Mouse (Mus musculus) hindbrain, embryonic 15.5 days (tissue): Measurements from ENCODE around the gene Wdr78. TPM values are rescaled to one million over a fixed set of nuclear protein-coding genes. Genes with fewer than 3 reads are reported as not detected.

Experiments used
- ATAC-seq: fragments of 200-750 bp; cut with Nextera tagmentation; 2 replicates; pipeline ENCODE4 v1.8.0; 2017; ENCODE audit warnings: low read depth, moderate number of reproducible peaks, moderate TSS enrichment; ENCODE audit not compliant: low FRiP score
- H3K27ac ChIP-seq: fragments of 300-500 bp; sonication (generic); replicated peaks from 2 replicates; pipeline ENCODE4 v1.5.1; 2015; ENCODE audit warnings: mild to moderate bottlenecking, inconsistent platforms
- H3K27me3 ChIP-seq: fragments of 300-500 bp; sonication (generic); 2 replicates; pipeline ENCODE4 v1.6.1; 2015; ENCODE audit warnings: control low read depth, inconsistent platforms
- H3K36me3 ChIP-seq: fragments of 300-500 bp; sonication (generic); 2 replicates; pipeline ENCODE4 v1.6.1; 2015; ENCODE audit warnings: control low read depth, inconsistent platforms
- H3K4me1 ChIP-seq: fragments of 300-500 bp; sonication (generic); replicated peaks from 2 replicates; pipeline ENCODE4 v1.6.1; 2015; ENCODE audit warnings: control low read depth, inconsistent platforms
- H3K4me2 ChIP-seq: fragments of 300-500 bp; sonication (generic); 2 replicates; pipeline ENCODE4 v1.6.1; 2015; ENCODE audit warnings: moderate library complexity, mild to moderate bottlenecking, inconsistent platforms
- H3K4me3 ChIP-seq: fragments of 300-500 bp; sonication (generic); 2 replicates; pipeline ENCODE4 v1.5.1; 2015; ENCODE audit warnings: mild to moderate bottlenecking, inconsistent platforms
- H3K9ac ChIP-seq: fragments of 300-500 bp; sonication (generic); 2 replicates; pipeline ENCODE4 v1.6.1; 2015; ENCODE audit warnings: inconsistent platforms
- H3K9me3 ChIP-seq: fragments of 300-500 bp; sonication (generic); 2 replicates; pipeline ENCODE4 v1.6.1; 2016; ENCODE audit warnings: control low read depth, inconsistent platforms
- WGBS: fragments of 180-500 bp; shearing (Covaris S2); methylation state at CpG from one replicate; pipeline ENCODE4 v1.1.7; 2015; 5-methylcytosine and 5-hydroxymethylcytosine counted together
- polyA plus RNA-seq: library from polyadenylated mRNA; unstranded; fragments of >200 nt; fragmentation: Nextera tagmentation; extraction: Ambion mirVana; gene quantifications from 2 replicates; pipeline ENCODE4 v1.2.1, GENCODE M21; 2015

The Wdr78 gene
- polyA plus RNA-seq, 1 experiment from 2014 or later = 6.6 TPM

DNA sequence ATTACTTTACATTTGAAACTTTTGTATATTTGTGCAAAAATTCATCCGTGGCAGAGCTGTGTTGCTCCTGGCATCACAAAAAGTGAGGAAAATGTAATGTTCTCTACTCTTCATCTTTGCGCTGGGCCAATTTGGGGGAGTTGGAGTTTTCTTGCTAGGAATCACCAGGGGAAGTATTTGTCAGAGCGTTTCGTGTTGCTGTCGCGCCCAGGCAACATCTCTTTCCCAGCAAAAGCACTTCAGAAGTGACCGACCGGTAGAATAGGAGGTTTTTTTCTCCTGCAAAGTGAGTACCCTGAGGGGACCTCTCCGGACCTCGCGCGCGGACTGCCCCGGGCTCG is 4.5 kb upstream of the Wdr78 start:
- no peaks in the 10 kb centered on the region for H3K27me3 ChIP-seq
- H3K9me3 ChIP-seq = no peaks in the 10 kb centered on the region
- peak; percentile 7; the same call in 1 of the 2 replicates for ATAC-seq
- peak overlapping the region; percentile 88 for H3K27ac ChIP-seq
- 1% methylated on average over 15 of the region's 15 CpGs for WGBS
- H3K4me3 ChIP-seq = peak overlapping the region; percentile 92
- peak overlapping the region; percentile 75 for H3K9ac ChIP-seq
- H3K4me1 ChIP-seq = peaks cover 41% of the 10 kb centered on the region
- H3K36me3 ChIP-seq = peaks cover 5% of the 10 kb centered on the region; the same call in 1 of the 2 replicates
- peak overlapping the region; percentile 92 for H3K4me2 ChIP-seq

DNA sequence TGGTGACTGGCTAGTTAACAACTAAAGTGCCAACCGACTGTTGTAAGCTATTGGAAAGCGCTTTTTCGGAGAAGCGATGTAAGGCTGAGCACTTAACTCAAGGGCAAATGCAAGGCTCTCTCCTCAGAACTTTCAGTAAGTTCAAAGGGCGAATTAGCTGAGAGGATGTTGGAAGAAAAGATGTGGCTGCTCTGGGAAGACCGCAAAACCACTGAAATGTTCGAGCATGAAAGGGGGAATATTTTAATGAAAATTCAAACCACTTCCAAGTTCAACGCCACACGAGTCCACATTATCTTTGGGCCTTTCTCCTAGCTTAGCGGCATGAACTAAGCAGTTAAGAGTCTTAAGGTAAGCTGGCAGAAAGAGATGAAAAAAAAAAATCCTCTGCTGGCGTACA is 953 bp downstream of the Wdr78 start:
- WGBS = 13% methylated on average over 11 of the region's 11 CpGs

DNA sequence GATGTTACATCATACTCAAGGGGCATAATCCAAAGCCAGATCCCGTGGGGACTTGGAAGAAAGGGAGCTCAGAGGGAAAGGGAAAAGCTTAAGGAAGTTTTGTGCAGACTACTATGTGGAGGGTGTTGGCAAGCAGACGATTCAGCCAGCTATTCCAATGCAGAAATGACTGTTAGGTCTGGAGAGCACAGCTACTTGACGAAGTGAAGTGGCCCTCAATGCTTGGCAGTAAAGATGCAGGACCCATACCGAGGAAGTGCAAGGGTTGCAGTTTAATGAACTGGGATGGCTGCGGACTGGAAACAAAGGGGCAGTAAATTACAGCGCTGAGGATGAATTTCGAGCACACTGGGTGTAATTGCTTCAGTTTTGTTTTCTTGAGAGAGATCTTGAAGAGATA is 1.7 kb downstream of the Wdr78 start:
- H3K4me3 ChIP-seq = peak overlapping the region; percentile 73
- peaks cover 5% of the 10 kb centered on the region; the same call in 1 of the 2 replicates for H3K36me3 ChIP-seq
- peak overlapping the region; percentile 68 for H3K4me2 ChIP-seq
- no peak for ATAC-seq
- no peak overlapping the region for H3K27ac ChIP-seq
- no peaks in the 10 kb centered on the region for H3K27me3 ChIP-seq
- H3K9ac ChIP-seq = no peak overlapping the region
- 49% methylated on average over 7 of the region's 7 CpGs for WGBS
- no peaks in the 10 kb centered on the region for H3K9me3 ChIP-seq
- peaks cover 36% of the 10 kb centered on the region for H3K4me1 ChIP-seq

More for the DNA sequence above, 953 bp downstream of the Wdr78 start:
- Histone ChIP-seq H3K9me3 (no peaks in the 10 kb centered on the region), H3K9ac (peak overlapping the region; percentile 60), H3K4me3 (peak overlapping the region; percentile 73), H3K4me2 (peak overlapping the region; percentile 68), H3K4me1 (peaks cover 36% of the 10 kb centered on the region), H3K36me3 (peaks cover 5% of the 10 kb centered on the region; the same call in 1 of the 2 replicates), H3K27me3 (no peaks in the 10 kb centered on the region), H3K27ac (peak overlapping the region; percentile 97)
- ATAC-seq = no peak

DNA sequence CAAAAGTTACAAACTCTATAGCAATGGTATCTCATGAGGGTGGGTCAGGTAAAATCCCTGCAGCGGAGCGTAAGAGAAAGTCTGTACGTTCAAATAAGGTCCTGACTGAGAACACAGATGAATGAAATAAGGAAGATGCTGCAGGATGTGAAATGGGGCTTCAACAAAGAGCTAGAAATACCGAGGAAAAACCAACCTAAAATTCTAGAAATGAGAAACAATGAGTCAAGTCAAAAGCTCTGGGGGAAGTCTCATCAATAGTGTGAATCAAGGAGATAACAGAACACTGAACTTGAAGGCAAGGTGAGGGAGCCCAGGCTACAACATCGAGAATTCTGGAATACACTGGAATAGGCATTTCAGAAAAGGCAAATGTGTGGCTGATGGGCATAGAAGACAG is 15.8 kb downstream of the Wdr78 start:
- H3K36me3 ChIP-seq = no peaks in the 10 kb centered on the region
- H3K4me1 ChIP-seq = no peaks in the 10 kb centered on the region
- H3K9ac ChIP-seq = no peak overlapping the region
- no peak for ATAC-seq
- WGBS = 89% methylated on average over 5 of the region's 5 CpGs
- no peaks in the 10 kb centered on the region for H3K27me3 ChIP-seq
- no peak overlapping the region for H3K4me2 ChIP-seq
- H3K4me3 ChIP-seq = no peak overlapping the region
- no peak overlapping the region for H3K27ac ChIP-seq
- H3K9me3 ChIP-seq = no peaks in the 10 kb centered on the region

DNA sequence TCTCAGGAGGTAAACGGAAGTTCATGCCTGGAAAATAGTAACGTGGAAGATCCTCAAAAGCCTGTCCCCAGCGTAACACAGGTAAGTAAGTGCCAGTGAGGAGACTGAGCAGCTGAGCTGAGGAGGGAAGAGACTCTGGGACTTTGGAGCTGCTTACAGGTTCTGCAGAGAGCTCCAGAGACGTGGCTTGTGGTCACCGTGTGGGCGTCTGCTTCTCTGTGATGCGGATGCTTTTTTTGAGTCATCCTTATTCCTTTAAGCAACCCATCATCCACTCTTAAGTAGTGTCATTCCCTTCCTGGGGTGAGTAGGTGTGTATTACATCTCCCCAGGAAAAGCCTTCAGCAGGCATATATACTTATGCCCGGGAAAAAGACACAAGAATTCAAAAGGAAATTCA is 18.4 kb downstream of the Wdr78 start:
- Histone ChIP-seq H3K9ac (no peak overlapping the region), H3K27me3 (no peaks in the 10 kb centered on the region), H3K36me3 (no peaks in the 10 kb centered on the region), H3K4me3 (no peak overlapping the region), H3K4me2 (no peak overlapping the region), H3K4me1 (no peaks in the 10 kb centered on the region), H3K9me3 (no peaks in the 10 kb centered on the region), H3K27ac (no peak overlapping the region)
- ATAC-seq = no peak
- 88% methylated on average over 8 of the region's 8 CpGs for WGBS

DNA sequence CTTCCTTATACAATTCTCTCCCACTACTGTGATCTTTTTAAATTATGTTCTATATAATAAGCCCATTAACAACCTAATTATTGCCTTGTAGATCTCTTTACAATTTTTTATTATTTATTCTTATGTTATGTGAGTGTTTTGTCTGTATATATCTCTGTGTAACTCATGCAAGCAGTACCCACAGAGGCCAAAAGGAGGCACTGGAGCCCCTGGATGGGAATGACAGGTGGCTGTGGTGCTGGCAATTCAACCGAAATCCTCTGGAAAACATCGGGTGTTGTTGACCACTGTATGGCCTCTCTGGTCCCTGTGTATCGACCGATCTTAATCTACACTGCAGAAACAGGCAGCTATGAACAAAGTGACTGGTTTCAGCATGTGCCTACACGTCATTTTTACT is 29.1 kb downstream of the Wdr78 start:
- 93% methylated on average over 5 of the region's 5 CpGs for WGBS
- Histone ChIP-seq H3K4me3 (no peak overlapping the region), H3K27me3 (no peaks in the 10 kb centered on the region), H3K9me3 (no peaks in the 10 kb centered on the region), H3K36me3 (peaks cover 4% of the 10 kb centered on the region; the same call in 1 of the 2 replicates), H3K4me1 (no peaks in the 10 kb centered on the region), H3K4me2 (no peak overlapping the region), H3K9ac (no peak overlapping the region), H3K27ac (no peak overlapping the region)
- no peak for ATAC-seq

DNA sequence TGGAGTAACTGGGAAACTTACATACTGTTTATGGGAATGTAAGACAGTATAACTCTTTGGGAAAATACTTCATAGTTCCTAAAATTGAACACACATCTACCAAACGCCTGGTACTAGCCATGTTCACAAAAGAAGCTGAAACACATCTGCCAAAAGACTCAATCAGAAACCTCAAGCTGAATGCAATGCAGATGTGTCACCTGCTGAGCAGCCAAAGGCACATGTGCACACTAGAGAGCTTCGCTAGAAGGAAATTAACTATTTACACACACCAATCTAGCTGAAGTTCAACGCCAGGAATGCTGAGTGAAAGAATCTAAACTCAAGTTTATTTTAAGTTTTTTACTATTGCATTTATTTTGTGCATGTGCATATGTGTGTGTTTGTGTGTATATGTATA is 43.7 kb downstream of the Wdr78 start:
- no peak overlapping the region for H3K27ac ChIP-seq
- WGBS = 72% methylated on average over 3 of the region's 3 CpGs
- H3K4me3 ChIP-seq = no peak overlapping the region
- H3K9me3 ChIP-seq = no peaks in the 10 kb centered on the region
- ATAC-seq = no peak
- no peaks in the 10 kb centered on the region for H3K27me3 ChIP-seq
- H3K9ac ChIP-seq = no peak overlapping the region
- no peaks in the 10 kb centered on the region for H3K36me3 ChIP-seq
- H3K4me2 ChIP-seq = no peak overlapping the region
- H3K4me1 ChIP-seq = no peaks in the 10 kb centered on the region

DNA sequence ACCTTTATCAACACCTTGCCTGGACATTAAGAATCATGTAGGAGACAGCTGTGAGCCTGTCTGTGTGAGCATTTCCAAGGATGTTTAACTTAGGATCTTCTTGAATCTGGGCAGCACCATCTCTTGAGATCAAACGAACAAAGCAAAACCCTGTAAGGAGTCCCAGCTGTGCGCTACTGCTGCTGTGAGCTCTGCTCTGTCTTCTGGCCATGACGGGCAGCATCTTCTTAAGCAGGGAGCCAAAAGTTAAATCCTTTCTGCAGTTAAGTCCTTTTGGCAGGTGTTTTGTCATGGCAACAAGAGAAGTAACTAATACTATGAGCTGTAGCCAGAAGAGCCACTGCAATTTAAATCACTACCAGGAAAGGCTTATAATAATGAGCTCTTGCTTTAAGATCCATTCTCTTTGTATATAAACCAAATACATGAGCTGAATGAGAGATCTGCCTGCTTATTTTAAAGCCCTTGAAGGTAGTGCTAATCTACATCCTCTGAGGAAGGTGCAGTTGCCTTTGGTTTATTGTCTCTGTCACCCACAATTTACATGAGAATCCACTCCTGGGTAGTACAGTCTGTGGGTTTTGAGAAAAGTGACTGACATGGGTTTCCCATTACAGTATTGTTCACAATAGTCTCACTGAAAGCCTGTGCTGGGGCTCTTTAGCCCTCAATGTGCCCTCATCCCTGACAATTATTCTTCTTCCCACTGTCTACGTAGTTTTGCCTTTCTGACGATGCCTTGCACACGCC is 46.3 kb downstream of the Wdr78 start:
- Histone ChIP-seq H3K27me3 (no peaks in the 10 kb centered on the region), H3K36me3 (no peaks in the 10 kb centered on the region), H3K9ac (no peak overlapping the region), H3K4me2 (no peak overlapping the region), H3K4me1 (no peaks in the 10 kb centered on the region), H3K27ac (no peak overlapping the region), H3K9me3 (no peaks in the 10 kb centered on the region), H3K4me3 (no peak overlapping the region)
- 55% methylated on average over 6 of the region's 6 CpGs for WGBS
- ATAC-seq = no peak

DNA sequence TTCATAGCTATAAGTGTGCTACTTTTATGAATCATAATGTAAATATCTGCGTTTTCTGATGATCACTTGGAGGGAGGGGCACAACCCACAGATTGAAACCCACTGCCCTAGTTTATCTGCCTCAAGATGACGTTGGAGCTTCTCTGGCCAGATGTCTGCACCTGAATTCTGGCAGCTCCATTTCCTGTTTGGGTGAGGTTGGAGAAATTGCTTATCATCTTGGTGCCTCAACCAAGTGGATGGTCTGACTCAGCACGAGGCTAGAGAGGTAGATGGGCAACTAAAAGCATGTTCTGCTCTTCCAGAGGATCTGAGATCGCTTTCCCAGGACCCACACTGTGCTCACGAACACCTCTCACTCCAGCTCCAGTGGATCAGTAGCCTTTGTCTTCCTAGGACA is 49.4 kb downstream of the Wdr78 start:
- no peak overlapping the region for H3K4me3 ChIP-seq
- no peaks in the 10 kb centered on the region for H3K36me3 ChIP-seq
- H3K9me3 ChIP-seq = no peaks in the 10 kb centered on the region
- H3K4me1 ChIP-seq = no peaks in the 10 kb centered on the region
- H3K27ac ChIP-seq = no peak overlapping the region
- no peaks in the 10 kb centered on the region for H3K27me3 ChIP-seq
- ATAC-seq = no peak
- H3K4me2 ChIP-seq = no peak overlapping the region
- 84% methylated on average over 5 of the region's 5 CpGs for WGBS
- no peak overlapping the region for H3K9ac ChIP-seq

DNA sequence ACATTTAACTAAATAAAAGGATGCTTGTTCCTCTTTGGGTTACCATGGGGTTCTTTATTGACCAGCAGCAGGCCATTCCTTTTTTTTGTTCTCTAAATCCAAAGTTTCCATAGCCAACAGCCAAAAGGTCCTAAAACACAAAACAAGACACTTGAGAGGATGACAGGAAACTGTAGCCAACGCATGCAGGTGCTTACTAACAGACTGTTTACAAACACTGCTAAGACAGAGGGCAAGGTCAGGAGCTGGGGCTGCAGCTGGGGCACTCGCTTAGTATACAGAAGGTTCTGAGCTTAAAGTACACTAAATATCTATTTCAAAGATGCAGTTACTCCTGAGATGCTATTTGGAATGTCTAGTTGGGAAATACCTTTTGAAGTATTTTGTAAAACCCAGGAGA is 49.9 kb downstream of the Wdr78 start:
- Histone ChIP-seq H3K4me3 (no peak overlapping the region), H3K4me1 (no peaks in the 10 kb centered on the region), H3K9ac (no peak overlapping the region), H3K9me3 (no peaks in the 10 kb centered on the region), H3K27ac (no peak overlapping the region), H3K27me3 (no peaks in the 10 kb centered on the region), H3K36me3 (no peaks in the 10 kb centered on the region), H3K4me2 (no peak overlapping the region)
- WGBS = 81% methylated on average over 2 of the region's 2 CpGs
- no peak for ATAC-seq

DNA sequence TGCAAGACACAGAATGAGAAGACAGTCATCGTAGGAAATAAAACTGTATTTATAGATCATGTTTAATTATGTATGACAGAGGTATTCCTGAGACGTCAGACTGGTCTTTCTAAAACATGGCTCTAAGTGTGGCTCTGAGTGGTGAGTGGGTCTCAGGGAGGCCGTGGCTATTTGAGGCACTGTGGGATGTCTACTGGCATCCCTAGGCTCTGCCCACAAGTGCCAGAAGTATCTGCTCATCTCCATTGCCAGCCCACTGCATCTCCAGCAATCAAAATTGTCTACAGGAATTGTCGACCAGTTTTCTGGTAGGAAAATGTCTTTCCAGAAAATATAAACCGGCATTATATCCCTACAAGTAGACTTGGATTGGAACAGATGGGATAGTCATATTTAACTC is 57.4 kb downstream of the Wdr78 start:
- WGBS = 90% methylated on average over 5 of the region's 5 CpGs
- no peak overlapping the region for H3K9ac ChIP-seq
- no peak overlapping the region for H3K4me3 ChIP-seq
- H3K9me3 ChIP-seq = no peaks in the 10 kb centered on the region; the same call in 1 of the 2 replicates
- H3K4me1 ChIP-seq = no peaks in the 10 kb centered on the region
- H3K27me3 ChIP-seq = no peaks in the 10 kb centered on the region
- H3K36me3 ChIP-seq = 0 out of 2 replicates have a peak, but pooled peaks cover 3% of the 10 kb centered on the region
- no peak overlapping the region for H3K27ac ChIP-seq
- no peak for ATAC-seq
- H3K4me2 ChIP-seq = no peak overlapping the region

DNA sequence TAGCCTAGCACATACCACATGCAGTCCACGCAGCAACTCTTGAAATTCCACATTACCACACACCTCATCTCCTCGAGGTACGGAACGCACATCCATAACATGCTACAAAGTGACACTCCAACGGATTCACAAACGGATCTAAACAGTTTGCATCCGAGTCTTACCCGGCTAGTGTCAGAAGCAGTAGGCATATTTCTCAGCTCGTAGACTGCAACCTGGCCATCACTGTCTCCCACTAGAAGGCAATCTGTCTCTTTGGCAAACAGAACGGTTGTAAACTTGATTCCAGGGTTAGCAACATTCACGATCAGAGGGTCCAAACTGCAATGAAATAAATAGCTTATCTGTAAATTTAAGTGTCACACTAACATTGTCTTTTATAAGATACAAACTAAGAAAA is 66.3 kb downstream of the Wdr78 start:
- 0 out of 2 replicates have a peak, but pooled peaks cover 3% of the 10 kb centered on the region for H3K36me3 ChIP-seq
- H3K4me1 ChIP-seq = no peaks in the 10 kb centered on the region
- no peaks in the 10 kb centered on the region for H3K27me3 ChIP-seq
- H3K9me3 ChIP-seq = no peaks in the 10 kb centered on the region; the same call in 1 of the 2 replicates
- ATAC-seq = no peak
- no peak overlapping the region for H3K4me2 ChIP-seq
- no peak overlapping the region for H3K27ac ChIP-seq
- no peak overlapping the region for H3K4me3 ChIP-seq
- H3K9ac ChIP-seq = no peak overlapping the region
- WGBS = 93% methylated on average over 11 of the region's 11 CpGs

DNA sequence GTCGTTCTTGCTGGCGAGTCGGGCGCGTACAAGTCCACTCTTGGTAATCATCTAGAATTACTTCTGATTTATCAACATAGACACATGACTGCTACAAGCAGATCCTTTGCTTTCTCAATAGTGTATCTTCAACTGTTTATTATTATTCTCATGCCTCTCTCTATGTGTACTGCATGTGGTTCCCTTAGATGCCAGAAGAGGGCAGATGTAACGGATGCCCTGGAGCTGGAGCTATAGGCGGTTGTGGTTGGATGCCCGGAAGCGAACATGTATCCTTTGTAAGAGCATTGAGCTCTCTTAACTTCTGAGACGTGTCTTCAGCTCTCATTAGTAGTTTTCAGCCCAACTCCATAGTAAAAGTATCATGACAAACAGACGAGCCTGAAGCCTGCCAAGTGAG is 71.4 kb downstream of the Wdr78 start:
- H3K9me3 ChIP-seq = no peaks in the 10 kb centered on the region
- H3K9ac ChIP-seq = no peak overlapping the region
- H3K27ac ChIP-seq = no peak overlapping the region
- no peak overlapping the region for H3K4me3 ChIP-seq
- no peaks in the 10 kb centered on the region for H3K4me1 ChIP-seq
- H3K36me3 ChIP-seq = no peaks in the 10 kb centered on the region
- H3K27me3 ChIP-seq = no peaks in the 10 kb centered on the region
- WGBS = 94% methylated on average over 11 of the region's 11 CpGs
- H3K4me2 ChIP-seq = no peak overlapping the region
- ATAC-seq = no peak
